Mouse (Mus musculus): ENCODE measurements around the gene Slco1a4. TPM values are rescaled to one million over a fixed set of nuclear protein-coding genes. Genes with fewer than 3 reads are reported as not detected.
"Not testable (repeated sequence)": the region's sequence is repeated elsewhere in the genome, so short reads cannot be mapped to it uniquely, and the experiment has no call there.

Slco1a4 gene
- polyA plus RNA-seq (2012; rRNA removed), result not detected in 2 replicates

GRCm38 (mm10) chr6:141856085-141856484 lies at the start of gene Slco1a4:
Slco1a4 (minus strand) TSS chr6:141856199.
- Histone ChIP-seq H3K27ac (ENCODE audit: insufficient read depth, low read depth, low read length) (no peak within 1 kb of the TSS), H3K27me3 (ENCODE audit: control insufficient read depth, insufficient read depth, low read length) (no peaks in the 10 kb centered on the region), H3K4me1 (ENCODE audit: control insufficient read depth, insufficient read depth, insufficient read length, low read length) (no peaks in the 10 kb centered on the region), H3K4me3 (ENCODE audit: low read depth, low read length) (no peak within 1 kb of the TSS), H3K36me3 (ENCODE audit: control insufficient read depth, insufficient read depth, low read length) (no peaks in the 10 kb centered on the region)
- 62% methylated on average over 2 of the region's 2 CpGs for WGBS
- TF ChIP-seq POLR2A (IDR thresholded peaks at IDR 0.05; ENCODE audit: low read depth, low read length) (no peak), CTCF (IDR thresholded peaks at IDR 0.05; ENCODE audit: extremely low read depth, insufficient read length, insufficient replicate concordance, low read depth, low read length) (no peak)

GRCm38 (mm10) chr6:141898197-141898596 lies 42.2 kb upstream of the Slco1a4 start:
- TF ChIP-seq CTCF (IDR thresholded peaks at IDR 0.05; ENCODE audit: extremely low read depth, insufficient read length, insufficient replicate concordance, low read depth, low read length) (no peak), POLR2A (IDR thresholded peaks at IDR 0.05; ENCODE audit: low read depth, low read length) (no peak)
- Histone ChIP-seq H3K36me3 (ENCODE audit: control insufficient read depth, insufficient read depth, low read length) (no peaks in the 10 kb centered on the region), H3K27ac (ENCODE audit: insufficient read depth, low read depth, low read length) (no peak overlapping the region), H3K4me1 (ENCODE audit: control insufficient read depth, insufficient read depth, insufficient read length, low read length) (no peaks in the 10 kb centered on the region), H3K27me3 (ENCODE audit: control insufficient read depth, insufficient read depth, low read length) (no peaks in the 10 kb centered on the region), H3K4me3 (ENCODE audit: low read depth, low read length) (no peak overlapping the region)
- 78% methylated on average over 2 of the region's 2 CpGs for WGBS

GRCm38 (mm10) chr6:141889723-141890122 lies 33.7 kb upstream of the Slco1a4 start:
- no peak overlapping the region for H3K27ac ChIP-seq (ENCODE audit: insufficient read depth, low read depth, low read length)
- WGBS, result 41% methylated on average over 2 of the region's 2 CpGs
- no peak overlapping the region for H3K4me3 ChIP-seq (ENCODE audit: low read depth, low read length)
- no peak for TF ChIP-seq CTCF (IDR thresholded peaks at IDR 0.05; ENCODE audit: extremely low read depth, insufficient read length, insufficient replicate concordance, low read depth, low read length)
- no peak for TF ChIP-seq POLR2A (IDR thresholded peaks at IDR 0.05; ENCODE audit: low read depth, low read length)
- H3K27me3 ChIP-seq (ENCODE audit: control insufficient read depth, insufficient read depth, low read length), result no peaks in the 10 kb centered on the region
- H3K36me3 ChIP-seq (ENCODE audit: control insufficient read depth, insufficient read depth, low read length), result no peaks in the 10 kb centered on the region
- H3K4me1 ChIP-seq (ENCODE audit: control insufficient read depth, insufficient read depth, insufficient read length, low read length), result no peaks in the 10 kb centered on the region

GRCm38 (mm10) chr6:141888248-141888647 lies 32.2 kb upstream of the Slco1a4 start:
- TF ChIP-seq CTCF (IDR thresholded peaks at IDR 0.05; ENCODE audit: extremely low read depth, insufficient read length, insufficient replicate concordance, low read depth, low read length), result no peak
- no peak for TF ChIP-seq POLR2A (IDR thresholded peaks at IDR 0.05; ENCODE audit: low read depth, low read length)
- 75% methylated on average over 2 of the region's 2 CpGs for WGBS
- H3K4me3 ChIP-seq (ENCODE audit: low read depth, low read length), result no peak overlapping the region
- H3K36me3 ChIP-seq (ENCODE audit: control insufficient read depth, insufficient read depth, low read length), result no peaks in the 10 kb centered on the region
- H3K27me3 ChIP-seq (ENCODE audit: control insufficient read depth, insufficient read depth, low read length), result no peaks in the 10 kb centered on the region
- H3K27ac ChIP-seq (ENCODE audit: insufficient read depth, low read depth, low read length), result no peak overlapping the region
- no peaks in the 10 kb centered on the region for H3K4me1 ChIP-seq (ENCODE audit: control insufficient read depth, insufficient read depth, insufficient read length, low read length)

- no peak for TF ChIP-seq POLR2A (IDR thresholded peaks at IDR 0.05; ENCODE audit: low read depth, low read length)
- no peak for TF ChIP-seq CTCF (IDR thresholded peaks at IDR 0.05; ENCODE audit: extremely low read depth, insufficient read length, insufficient replicate concordance, low read depth, low read length)
- no peaks in the 10 kb centered on the region for H3K4me1 ChIP-seq (ENCODE audit: control insufficient read depth, insufficient read depth, insufficient read length, low read length)
- no peaks in the 10 kb centered on the region for H3K27me3 ChIP-seq (ENCODE audit: control insufficient read depth, insufficient read depth, low read length)
- no peaks in the 10 kb centered on the region for H3K36me3 ChIP-seq (ENCODE audit: control insufficient read depth, insufficient read depth, low read length)
- no peak overlapping the region for H3K4me3 ChIP-seq (ENCODE audit: low read depth, low read length)
- H3K27ac ChIP-seq (ENCODE audit: insufficient read depth, low read depth, low read length), result no peak overlapping the region
- WGBS, result 47% methylated on average over 1 of the region's 1 CpGs
Observed at GRCm38 (mm10) chr6:141882581-141882980, 26.6 kb upstream of the Slco1a4 start.

GRCm38 (mm10) chr6:141875742-141876141 lies 19.7 kb upstream of the Slco1a4 start:
- not testable (repeated sequence) for H3K4me3 ChIP-seq (ENCODE audit: low read depth, low read length); H3K4me1 ChIP-seq (ENCODE audit: control insufficient read depth, insufficient read depth, insufficient read length, low read length); H3K27me3 ChIP-seq (ENCODE audit: control insufficient read depth, insufficient read depth, low read length); H3K36me3 ChIP-seq (ENCODE audit: control insufficient read depth, insufficient read depth, low read length); H3K27ac ChIP-seq (ENCODE audit: insufficient read depth, low read depth, low read length)
- WGBS, result 72% methylated on average over 4 of the region's 4 CpGs

GRCm38 (mm10) chr6:141871711-141872110 lies 15.7 kb upstream of the Slco1a4 start:
- WGBS, result 36% methylated on average over 2 of the region's 2 CpGs
- Histone ChIP-seq H3K27me3 (ENCODE audit: control insufficient read depth, insufficient read depth, low read length) (no peaks in the 10 kb centered on the region), H3K36me3 (ENCODE audit: control insufficient read depth, insufficient read depth, low read length) (no peaks in the 10 kb centered on the region), H3K27ac (ENCODE audit: insufficient read depth, low read depth, low read length) (no peak overlapping the region), H3K4me3 (ENCODE audit: low read depth, low read length) (no peak overlapping the region), H3K4me1 (ENCODE audit: control insufficient read depth, insufficient read depth, insufficient read length, low read length) (no peaks in the 10 kb centered on the region)
- TF ChIP-seq CTCF (IDR thresholded peaks at IDR 0.05; ENCODE audit: extremely low read depth, insufficient read length, insufficient replicate concordance, low read depth, low read length) (no peak), POLR2A (IDR thresholded peaks at IDR 0.05; ENCODE audit: low read depth, low read length) (no peak)

GRCm38 (mm10) chr6:141868735-141869134 lies 12.7 kb upstream of the Slco1a4 start:
- Histone ChIP-seq H3K4me3 (ENCODE audit: low read depth, low read length) (no peak overlapping the region), H3K27me3 (ENCODE audit: control insufficient read depth, insufficient read depth, low read length) (no peaks in the 10 kb centered on the region), H3K27ac (ENCODE audit: insufficient read depth, low read depth, low read length) (no peak overlapping the region), H3K4me1 (ENCODE audit: control insufficient read depth, insufficient read depth, insufficient read length, low read length) (no peaks in the 10 kb centered on the region), H3K36me3 (ENCODE audit: control insufficient read depth, insufficient read depth, low read length) (no peaks in the 10 kb centered on the region)
- TF ChIP-seq POLR2A (IDR thresholded peaks at IDR 0.05; ENCODE audit: low read depth, low read length) (no peak), CTCF (IDR thresholded peaks at IDR 0.05; ENCODE audit: extremely low read depth, insufficient read length, insufficient replicate concordance, low read depth, low read length) (no peak)
- 64% methylated on average over 5 of the region's 5 CpGs for WGBS
